Mouse (Mus musculus): Measurements from ENCODE around the gene Phactr1.
"Not testable (repeated sequence)": the region's sequence is repeated elsewhere in the genome, so short reads cannot be mapped to it uniquely, and the experiment has no call there.

The Phactr1 gene

DNA sequence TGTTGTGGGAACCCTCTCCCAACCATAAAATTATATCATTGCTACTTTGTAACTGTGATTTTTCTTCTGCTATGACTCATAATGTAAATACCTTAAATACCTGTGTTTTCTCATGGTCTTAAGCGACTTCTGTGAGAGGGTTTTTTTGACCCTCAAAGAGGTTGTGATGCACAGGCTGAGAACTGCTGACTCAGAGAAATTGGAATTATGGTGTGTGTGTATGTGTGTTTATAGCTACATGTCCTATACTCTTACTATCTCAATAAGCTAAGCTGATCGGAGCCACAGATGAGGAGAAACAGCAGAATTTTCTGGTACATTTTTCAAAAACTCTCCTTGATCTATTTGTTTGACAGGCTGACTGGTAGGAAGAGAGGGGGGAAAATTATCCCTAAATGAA lies 239.6 kb downstream of the Phactr1 start:
- DNase-seq (ENCODE audit: low read depth, low spot score) = no peak

DNA sequence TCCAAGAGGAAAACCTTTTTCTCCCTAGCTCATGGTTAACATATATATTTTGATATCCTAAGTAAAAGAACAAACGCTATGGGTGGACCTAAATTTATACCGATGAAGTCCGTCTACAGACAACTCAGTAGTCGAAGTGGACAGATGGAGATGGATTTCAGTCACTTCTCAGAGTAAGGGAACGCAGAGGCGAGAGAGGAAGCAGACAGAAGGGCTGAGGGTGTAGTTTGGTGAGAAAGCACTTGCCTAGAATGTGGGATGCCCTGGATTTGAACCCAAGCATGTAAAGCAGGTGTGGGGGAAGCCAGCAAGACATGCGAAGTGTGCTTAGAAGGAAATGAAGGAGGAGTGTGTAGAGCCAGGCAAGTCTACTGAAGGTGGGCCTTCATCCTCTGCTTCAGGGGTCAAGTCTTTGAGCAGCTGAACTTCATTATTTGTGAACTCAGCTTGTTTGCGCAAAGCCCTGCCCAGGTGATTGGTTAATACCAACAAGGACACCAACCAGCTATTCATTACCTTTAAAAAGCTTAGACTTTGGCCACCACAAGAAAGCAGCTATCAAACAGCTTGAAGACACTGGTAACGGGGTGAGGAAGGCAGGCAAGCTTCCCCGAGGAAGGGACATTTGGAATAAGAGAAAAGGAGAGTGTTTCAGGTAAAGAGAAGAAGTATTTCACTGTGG lies 241.5 kb downstream of the Phactr1 start:
- DNase-seq (ENCODE audit: low read depth, low spot score) = no peak

DNA sequence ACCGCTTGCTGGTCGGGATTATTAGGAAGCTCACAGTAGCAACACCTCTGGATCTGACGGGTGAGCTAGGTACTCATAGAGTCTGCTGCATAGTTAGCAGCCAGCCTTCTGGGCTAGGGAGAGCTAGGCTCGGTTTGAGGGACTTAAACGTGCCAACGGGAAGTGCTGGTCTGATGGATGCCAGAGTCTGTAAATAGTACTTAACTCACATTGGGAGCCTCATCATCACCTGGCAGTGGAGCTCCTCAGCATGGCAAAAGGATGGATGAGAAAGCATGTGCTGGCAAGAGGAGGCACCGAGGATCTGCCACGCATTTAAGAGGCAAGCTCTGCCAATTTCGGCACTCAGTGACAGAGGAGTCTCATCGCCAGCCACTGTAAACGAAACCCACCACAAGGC lies 247.4 kb downstream of the Phactr1 start:
- peak; percentile 39 for DNase-seq (ENCODE audit: low read depth, low spot score)

DNA sequence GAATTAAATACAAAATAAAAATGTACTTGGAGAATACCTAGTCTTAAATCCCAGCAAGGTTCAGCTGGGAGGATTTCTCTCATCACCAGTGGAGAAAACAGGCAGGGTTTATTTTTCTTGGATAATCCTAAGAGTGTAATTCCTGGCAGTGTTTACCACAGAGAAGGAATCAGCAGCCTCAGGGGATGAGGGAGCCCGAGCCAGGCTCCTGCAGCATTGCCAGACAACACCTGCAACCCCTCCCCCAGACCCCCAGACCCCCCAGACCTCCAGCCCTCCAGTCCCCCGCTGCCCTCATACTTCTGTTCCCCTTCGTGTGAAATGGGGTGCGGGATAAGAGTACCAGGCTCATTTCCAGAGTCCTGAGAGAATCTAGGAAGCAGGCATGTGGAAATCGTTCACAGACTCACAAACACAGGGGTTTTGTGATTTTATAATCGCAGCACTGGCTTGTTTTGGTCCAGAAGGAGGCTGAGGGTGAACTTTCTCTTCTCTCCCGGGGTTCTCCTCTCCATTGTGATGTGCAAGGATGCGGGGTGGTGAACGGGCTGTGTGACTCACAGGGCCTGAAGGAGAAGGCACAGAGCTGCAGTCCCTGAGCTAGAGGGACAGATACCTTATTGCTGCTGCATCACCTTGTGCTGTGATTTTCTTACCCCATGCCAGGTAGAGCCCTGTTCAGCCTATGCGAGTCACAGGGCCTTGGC lies 249.3 kb downstream of the Phactr1 start:
- DNase-seq (ENCODE audit: low read depth, low spot score) = no peak

DNA sequence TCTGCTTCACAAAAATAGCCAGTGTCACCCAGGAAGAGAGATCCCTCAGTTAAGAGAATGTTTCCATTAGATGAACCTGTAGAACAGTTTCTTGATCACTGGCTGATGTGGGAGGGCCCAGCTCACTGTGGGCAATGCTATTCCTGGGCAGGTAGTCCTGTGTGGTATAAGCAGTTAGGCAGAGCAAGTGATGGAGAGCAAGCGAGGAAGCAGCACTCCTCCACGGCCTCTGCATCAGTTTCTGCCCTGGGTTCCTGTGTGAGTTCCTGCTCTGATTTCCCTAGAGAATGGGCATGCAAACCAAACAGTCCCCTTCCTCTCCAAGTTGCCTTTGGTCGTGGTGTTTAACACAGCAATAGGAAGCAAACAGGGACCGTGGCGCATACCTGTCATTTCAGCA lies 251.6 kb downstream of the Phactr1 start:
- no peak for DNase-seq (ENCODE audit: low read depth, low spot score)

DNA sequence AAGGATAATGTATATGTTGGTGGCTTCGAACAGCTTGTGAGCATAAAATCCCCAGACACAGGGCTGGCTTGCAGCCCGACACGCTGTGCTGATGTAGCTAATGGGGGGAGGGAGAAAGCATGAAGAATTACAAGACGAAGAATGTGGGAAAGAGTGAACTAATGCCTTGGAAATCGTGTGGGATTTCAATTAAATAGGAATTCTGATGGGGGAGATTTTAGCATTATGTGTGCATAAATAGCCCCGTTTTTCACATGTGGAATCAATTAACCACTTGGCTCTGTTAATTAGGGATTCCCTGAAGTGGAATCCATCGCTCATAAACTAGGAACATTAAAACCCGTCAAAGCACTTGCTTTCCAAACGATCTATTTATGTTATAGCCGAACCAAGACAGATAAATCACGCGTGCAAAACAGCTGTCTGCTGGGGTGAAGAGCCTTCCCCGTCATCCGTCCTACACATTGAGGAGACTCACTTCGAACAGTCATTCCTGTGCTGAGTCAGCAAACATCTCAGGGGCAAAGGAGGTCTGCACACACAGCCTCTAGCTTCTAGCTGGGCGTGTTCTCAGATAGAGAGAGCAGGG lies 254.2 kb downstream of the Phactr1 start:
- DNase-seq (ENCODE audit: low read depth, low spot score) = no peak

DNA sequence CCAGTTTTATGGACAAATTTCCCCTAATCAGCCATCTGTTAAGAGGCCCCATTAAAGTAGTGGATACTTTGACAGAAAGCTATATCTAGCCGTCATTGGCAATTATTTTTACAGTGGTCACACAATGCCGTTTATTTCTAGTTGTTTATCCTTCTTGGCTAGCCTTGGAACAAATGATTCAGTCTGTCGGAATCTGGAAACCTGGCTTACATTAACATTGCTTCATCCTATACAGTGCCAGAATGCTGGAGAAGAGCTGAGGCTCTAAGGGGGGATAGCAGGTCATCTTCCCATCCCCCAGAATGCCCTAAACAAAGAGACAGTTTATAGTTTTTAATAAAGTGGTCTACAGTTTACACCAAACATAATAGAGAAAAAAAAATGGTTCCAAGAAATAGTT lies 257.4 kb downstream of the Phactr1 start:
- no peak for DNase-seq (ENCODE audit: low read depth, low spot score)

DNA sequence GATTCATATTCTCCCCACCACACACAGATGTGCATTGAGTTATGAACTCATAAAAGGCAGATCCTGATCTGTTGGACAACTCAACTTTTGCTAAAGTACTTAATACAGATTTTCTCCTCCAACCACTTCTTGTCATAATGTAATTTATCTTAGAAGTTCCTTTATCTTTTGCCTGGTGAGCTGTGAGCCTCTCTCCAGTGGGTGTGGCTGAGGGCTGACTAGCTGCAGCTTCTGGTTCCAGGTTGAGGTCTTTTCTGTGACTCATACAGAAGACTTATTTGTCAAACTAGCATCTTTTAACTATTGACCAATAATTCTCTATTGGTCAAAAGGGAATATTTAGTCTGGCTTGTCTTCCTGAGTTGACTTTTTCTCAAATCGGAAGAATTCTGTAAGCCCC lies 257.9 kb downstream of the Phactr1 start:
- DNase-seq (ENCODE audit: low read depth, low spot score) = no peak

DNA sequence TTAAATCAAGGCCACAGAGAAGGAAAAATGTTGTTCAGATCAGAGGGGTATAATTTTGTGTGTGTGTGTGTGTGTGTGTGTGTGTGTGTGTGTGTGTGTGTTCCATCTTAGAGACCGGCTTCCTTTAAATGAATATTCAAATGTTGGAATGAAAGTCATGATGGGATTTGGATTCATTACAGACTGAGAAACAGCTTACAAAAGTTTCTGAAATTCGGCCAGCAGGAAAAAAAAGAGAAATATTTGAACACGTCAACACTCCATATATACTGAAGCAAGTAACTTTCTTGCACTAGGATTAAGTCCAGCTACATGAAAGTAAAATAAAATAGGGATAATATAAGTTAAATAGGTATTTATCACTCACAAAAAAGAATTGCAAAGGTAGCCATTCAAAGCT lies 259.8 kb downstream of the Phactr1 start:
- peak; percentile 51 for DNase-seq (ENCODE audit: low read depth, low spot score)

DNA sequence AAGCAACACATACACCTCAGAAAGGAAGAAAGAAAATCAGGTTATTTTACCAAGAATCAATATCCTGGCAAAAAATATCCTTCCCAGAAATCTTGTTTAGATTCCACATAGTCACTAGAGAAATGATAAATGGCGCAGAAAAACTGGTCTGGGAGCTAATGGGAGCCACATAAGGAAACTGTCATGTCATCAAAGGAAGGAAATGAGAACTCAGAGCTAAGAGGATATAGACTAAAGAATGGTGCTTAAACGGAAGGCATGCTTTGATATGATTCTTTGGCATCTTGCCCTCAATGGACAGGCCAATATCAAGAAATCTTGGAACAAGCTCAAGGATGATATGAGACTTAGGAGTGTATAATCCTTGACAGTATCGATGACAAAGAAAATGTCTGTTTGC lies 263.7 kb downstream of the Phactr1 start:
- no peak for DNase-seq (ENCODE audit: low read depth, low spot score)

DNA sequence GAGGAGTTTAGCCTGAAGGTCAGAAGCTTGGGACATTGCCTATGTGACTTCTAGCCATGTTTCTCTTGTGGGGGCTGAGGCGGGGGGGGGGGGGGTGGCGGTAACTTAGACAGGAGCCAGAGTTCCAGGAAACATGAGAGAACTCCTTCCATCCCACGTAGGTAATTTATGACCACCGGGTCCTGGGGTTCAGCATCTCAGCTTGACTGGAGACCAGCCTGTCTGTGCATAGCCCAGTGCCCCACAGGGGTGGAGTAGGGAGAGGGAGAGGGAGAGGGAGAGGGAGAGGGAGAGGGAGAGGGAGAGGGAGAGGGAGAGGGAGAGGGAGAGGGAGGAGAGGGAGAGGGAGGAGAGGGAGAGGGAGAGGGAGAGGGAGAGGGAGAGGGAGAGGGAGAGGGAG lies 264.8 kb downstream of the Phactr1 start:
- not testable (repeated sequence) for DNase-seq (ENCODE audit: low read depth, low spot score)

DNA sequence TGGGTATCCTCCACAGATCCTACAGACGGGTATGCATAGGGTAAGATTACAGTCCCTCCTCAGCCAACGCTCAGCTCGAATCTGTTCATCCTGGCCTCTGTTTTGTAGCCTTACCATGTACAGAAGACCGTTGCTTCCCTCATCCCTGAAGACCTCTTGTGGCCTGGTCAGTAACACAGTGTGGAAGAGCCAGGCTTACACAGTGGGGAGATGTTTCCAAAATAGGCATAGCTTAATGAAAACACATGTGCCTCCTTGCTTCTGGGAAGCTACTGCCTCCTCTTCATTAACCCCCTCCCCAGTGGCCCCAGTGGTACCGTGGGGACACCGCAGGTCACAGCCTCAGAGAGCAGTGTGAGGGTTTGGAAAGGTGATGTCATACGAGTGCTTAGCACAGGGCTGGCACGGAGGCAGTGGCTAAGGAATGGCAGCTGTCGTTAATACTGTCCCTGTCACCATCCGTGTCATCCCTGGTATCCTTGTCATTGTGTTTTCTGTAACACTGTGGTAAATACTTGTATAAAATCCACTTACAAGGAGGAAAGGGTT lies 268.4 kb downstream of the Phactr1 start:
- no peak for DNase-seq (ENCODE audit: low read depth, low spot score)

DNA sequence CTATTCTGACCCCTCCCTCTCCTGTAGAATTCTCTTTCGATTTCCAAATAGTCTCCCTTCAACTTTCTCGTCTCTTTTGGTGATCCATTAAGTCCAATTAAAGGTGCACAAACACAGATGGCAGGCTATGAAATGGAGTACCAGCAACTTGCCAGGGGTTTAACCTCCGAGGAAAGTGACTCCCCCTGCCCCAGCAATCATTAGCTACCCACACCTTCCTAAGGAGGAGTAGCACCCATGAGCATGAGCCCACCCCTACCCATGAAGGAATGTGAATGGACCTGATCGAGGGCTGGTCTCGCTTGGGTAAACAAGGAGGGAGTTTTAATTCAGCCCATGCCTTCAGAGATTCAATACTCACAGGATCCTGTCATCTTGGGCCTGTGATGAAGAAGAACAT lies 268.9 kb downstream of the Phactr1 start:
- no peak for DNase-seq (ENCODE audit: low read depth, low spot score)

DNA sequence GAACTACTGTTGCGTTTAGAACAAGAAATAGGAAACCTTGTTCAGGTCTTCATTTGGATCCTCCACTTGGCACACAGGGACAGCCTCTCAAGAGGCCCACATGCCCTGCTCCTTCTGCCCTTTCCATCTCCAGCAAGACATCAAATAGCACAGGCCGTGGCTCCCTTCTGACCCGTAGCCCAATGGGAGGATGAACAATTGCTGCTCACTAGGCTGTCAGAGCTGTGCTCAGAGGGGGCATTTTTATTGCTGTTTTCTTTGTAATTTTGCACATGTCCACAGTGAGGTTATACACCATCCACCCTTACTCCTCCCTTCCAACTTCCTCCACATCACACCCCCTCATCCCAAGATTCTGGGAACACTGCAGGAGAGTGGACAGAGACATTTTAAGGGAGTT lies 269.6 kb downstream of the Phactr1 start:
- no peak for DNase-seq (ENCODE audit: low read depth, low spot score)

DNA sequence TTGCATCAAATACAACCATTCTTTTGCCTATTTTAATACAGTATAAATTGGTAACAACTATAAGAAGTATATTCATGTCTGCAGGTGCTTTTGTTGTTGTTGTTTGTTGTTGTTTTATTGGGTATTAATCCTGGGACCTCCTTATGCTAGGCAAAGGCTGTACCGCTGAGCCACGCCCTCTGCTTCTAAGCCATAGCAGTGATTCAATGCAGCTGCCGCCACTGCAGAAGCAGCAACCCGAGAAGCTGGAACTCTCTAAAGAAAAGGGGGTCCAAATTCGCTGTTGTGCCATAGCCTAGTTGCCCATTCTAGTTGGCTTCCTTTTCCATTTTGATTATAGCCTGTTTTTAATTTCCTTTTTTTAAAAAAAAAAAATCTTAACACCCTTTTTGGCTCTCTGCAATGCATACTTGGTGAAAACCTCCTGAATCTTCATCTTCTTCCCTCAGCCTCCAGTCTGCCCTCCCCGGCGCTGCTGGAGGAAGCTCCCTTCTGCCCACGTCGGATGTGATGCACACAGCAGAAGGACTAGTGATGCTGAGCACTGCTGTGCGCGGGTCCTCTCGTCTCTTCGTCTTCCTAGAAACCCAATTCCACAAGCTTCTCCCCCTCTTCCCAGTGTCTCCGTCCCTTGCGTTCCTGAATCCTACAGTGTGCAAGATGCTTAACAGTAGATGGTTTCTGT lies 271.8 kb downstream of the Phactr1 start:
- DNase-seq (ENCODE audit: low read depth, low spot score) = no peak

DNA sequence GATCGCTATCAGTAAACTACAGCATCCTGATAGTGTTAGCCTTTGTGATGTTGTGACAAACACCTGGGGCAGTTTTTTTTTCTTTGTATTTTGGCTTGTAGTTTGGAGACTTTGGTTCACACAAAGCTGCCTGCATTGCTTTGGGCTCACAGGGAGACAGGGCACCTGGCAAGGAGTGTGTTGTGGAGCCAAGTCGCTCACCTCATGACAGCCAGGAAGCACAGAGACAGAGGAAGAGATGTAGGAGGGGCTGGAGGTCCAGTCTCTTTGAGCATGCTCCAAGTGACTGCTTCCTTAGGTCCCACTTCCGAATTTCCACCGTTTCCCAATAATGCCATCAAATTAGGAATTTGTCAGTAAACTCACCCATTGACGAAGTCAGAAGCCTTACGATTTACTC lies 272.6 kb downstream of the Phactr1 start:
- no peak for DNase-seq (ENCODE audit: low read depth, low spot score)

DNA sequence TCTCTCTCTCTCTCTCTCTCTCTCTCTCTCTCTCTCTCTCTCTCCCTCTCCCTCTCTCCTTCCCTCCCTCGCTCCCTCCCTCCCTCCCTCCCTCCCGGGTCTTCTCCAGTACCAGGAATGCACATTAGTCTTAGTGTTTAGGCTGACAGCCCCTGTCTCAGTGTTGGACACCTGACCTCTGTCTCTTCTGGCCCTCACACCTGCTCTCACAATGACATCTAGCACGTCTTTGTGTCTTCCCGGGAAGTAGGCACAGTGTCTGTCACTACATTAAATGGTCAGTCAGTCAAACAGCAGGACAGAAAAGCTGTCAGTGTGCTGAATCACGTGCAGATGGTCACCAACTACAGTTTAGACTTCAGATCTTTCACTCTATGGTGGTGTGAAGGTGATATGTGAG lies 273.7 kb downstream of the Phactr1 start:
- no peak for DNase-seq (ENCODE audit: low read depth, low spot score)

DNA sequence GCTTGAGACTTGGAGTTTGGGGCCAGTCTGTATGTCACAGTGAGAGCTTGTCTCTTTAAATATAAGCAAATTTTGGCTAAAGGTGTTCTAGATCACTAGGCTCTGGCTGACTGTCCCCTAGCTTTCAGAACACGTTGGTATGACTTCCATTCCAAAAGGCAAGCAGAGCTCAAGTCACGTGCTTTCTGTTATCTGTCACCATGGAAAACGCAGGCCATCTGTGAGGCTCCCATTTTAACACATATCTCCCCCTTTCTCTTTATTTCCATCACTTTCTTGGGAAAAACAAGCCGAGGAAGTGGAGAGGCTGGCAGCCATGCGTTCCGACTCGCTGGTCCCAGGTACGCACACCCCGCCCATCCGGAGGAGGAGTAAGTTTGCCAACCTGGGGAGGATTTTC lies 275.9 kb downstream of the Phactr1 start:
- DNase-seq (ENCODE audit: low read depth, low spot score) = no peak

DNA sequence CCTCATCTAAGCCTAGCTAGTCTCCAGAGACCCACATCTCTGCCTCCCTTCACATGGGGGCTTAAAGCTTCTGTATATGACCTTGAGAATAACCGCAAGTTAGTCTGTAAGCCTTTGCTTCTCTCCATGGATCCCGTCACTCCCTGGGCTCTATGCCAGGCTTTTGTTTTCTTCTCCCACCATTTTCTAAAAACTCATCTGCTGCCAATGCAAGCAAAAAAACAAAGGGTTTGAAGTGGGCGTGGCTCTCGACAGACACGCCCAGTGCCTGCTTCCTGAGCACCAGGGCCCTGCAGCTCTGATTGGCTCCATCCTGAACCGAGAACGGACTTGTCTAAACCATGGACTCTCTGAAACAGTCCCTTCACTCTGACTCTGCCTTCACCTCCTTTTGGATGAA lies 277.4 kb downstream of the Phactr1 start:
- no peak for DNase-seq (ENCODE audit: low read depth, low spot score)

DNA sequence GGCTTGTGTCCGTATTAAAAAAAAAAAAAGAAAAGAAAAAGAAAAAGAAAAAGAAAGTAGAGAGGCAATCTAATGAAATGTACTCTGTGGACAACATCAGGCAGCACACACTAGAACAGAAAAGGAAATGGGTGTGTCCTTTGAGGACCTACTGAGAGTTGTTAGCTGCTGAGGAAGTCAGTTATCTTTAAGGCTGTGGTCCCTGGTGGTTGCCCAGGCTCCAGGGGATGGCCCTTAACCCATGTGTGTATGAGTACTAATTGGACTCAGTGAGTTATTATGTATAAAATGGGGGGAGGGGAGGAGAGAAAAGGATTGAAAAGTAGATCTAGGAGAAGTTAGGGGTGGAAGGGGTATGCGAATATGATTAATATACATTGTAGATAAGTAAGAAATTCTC lies 278.4 kb downstream of the Phactr1 start:
- DNase-seq (ENCODE audit: low read depth, low spot score) = no peak

DNA sequence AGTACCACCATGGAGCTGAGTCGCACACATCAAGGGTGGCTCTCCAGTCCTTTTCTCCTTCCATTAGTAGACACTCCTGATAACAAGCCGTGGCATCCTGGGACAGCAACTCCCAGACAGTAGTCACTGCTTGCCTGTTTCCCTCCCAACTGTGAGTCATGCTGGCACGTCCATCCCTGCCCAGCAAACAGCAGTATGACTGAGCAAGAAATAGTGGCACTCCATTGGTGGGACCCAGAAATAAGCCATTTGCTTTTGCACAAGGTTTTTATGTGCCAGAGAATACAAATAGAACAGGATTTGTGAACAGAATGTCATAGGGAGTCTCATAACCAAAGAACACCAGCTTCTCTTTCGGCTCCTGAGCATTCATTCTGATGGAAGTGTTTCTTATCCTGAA lies 281.1 kb downstream of the Phactr1 start:
- DNase-seq (ENCODE audit: low read depth, low spot score) = no peak

DNA sequence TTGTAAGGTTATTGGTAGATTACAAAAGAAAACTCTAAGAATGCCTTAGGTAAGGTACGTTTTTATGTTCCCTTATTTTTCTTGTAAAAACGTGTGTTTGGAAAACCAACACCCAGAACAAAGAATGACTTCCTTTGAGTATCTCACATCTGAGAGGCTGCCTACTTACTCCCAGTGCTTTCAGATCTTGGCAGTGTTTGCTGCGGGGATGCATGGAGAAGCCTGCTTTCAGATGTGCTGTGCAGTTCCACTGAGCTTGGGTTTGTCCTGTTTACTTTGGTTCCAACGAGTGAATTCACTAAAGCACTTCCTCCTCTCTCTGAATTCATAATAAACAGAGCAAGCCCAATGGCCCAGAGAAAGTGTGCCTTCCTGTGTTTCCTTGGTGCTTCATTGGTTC lies 288.1 kb downstream of the Phactr1 start:
- DNase-seq (ENCODE audit: low read depth, low spot score) = no peak
